Mouse (Mus musculus): ENCODE data around the gene A630089N07Rik.

The A630089N07Rik gene

GRCm38 (mm10) chr16:97961381-97962150, 120.7 kb downstream of the A630089N07Rik start:
- no peak for DNase-seq

- no peak for DNase-seq
Observed at GRCm38 (mm10) chr16:97960348-97960747, 121.9 kb downstream of the A630089N07Rik start.

- DNase-seq, result no peak
Observed at GRCm38 (mm10) chr16:97958401-97958973, 123.8 kb downstream of the A630089N07Rik start.

- DNase-seq, result no peak
Observed at GRCm38 (mm10) chr16:97957626-97958025, 124.6 kb downstream of the A630089N07Rik start.

- no peak for DNase-seq
Observed at GRCm38 (mm10) chr16:97956011-97956410, 126.2 kb downstream of the A630089N07Rik start.

GRCm38 (mm10) chr16:97953300-97953699, 128.9 kb downstream of the A630089N07Rik start:
- DNase-seq, result no peak

GRCm38 (mm10) chr16:97952801-97953200, 129.4 kb downstream of the A630089N07Rik start:
- no peak for DNase-seq

GRCm38 (mm10) chr16:97952371-97952770, 129.9 kb downstream of the A630089N07Rik start:
- DNase-seq, result no peak
